In the genomic region with DNA sequence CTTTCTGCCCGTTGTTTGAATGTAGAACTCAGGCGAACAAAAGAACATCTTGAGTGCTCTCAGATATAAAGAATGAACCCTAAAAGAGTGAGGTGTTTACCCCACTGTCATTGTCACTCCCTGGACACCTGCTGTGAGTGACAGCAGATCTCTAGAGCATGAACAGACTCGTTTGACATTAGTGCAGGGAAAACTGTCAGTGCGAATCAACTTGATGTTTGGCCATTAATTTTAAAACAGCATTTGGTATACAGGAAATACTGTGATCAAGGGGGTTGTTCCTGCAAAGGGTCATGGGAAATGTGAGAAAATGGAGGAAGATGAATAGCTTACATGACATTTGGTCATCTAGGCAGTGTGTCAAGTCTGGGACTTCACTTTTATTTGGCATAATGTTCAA, we compare ENCODE assay signal across 19 mouse cellular contexts.
DNase-seq lines count a peak whose midpoint lies in the region; ATAC-seq and TF ChIP-seq lines count a peak whose summit lies in the region.
"Had no signal": no experiment of that assay in that cellular context is flagged by ENCODE, and none has a peak within 500 bp of the region (broad histone marks: within the 10 kb centered on the region; RNA-seq: fewer than 3 reads in every experiment).

No protein-coding gene starts in this region.

- H3K4me2 ChIP-seq in forebrain, embryonic 15.5 days (replicated peaks), result no peak overlapping the region
- H3K4me2 ChIP-seq in forebrain, embryonic 14.5 days (ENCODE audit: low read length), result no peak overlapping the region
- no peak overlapping the region for H3K4me2 ChIP-seq in midbrain, postnatal 0 days (ENCODE audit: low read depth, low read length, poor library complexity, severe bottlenecking)
- no peak overlapping the region for H3K4me2 ChIP-seq in midbrain, embryonic 13.5 days (replicated peaks)
- H3K4me2 ChIP-seq: forebrain, embryonic 13.5 days; heart, embryonic 12.5 days; heart, embryonic 15.5 days; hindbrain, embryonic 14.5 days had no signal

- no peak overlapping the region for H3K9ac ChIP-seq in forebrain, embryonic 15.5 days (replicated peaks)
- H3K9ac ChIP-seq in forebrain, embryonic 14.5 days (ENCODE audit: low read length), result no peak overlapping the region
- no peak overlapping the region for H3K9ac ChIP-seq in midbrain, postnatal 0 days (replicated peaks; ENCODE audit: low read length, poor library complexity, severe bottlenecking)
- H3K9ac ChIP-seq in midbrain, embryonic 13.5 days (replicated peaks), result no peak overlapping the region
- H3K9ac ChIP-seq: forebrain, embryonic 13.5 days; heart, embryonic 12.5 days; heart, embryonic 15.5 days; hindbrain, embryonic 14.5 days had no signal

- H3K9me3 ChIP-seq in forebrain, embryonic 15.5 days, result no peaks in the 10 kb centered on the region
- H3K9me3 ChIP-seq in forebrain, embryonic 14.5 days (replicated peaks; ENCODE audit: control insufficient read depth, low read length), result no peaks in the 10 kb centered on the region
- no peaks in the 10 kb centered on the region for H3K9me3 ChIP-seq in midbrain, postnatal 0 days (ENCODE audit: low read length)
- no peaks in the 10 kb centered on the region for H3K9me3 ChIP-seq in midbrain, embryonic 13.5 days
- H3K9me3 ChIP-seq: forebrain, embryonic 10.5 days; forebrain, embryonic 13.5 days; heart, embryonic 12.5 days; heart, embryonic 15.5 days had no signal

- ATAC-seq in forebrain, embryonic 15.5 days (replicated peaks), result no peak
- no peak for ATAC-seq in forebrain, embryonic 14.5 days
- ATAC-seq in midbrain, postnatal 0 days (ENCODE audit: low FRiP score), result no peak
- ATAC-seq in midbrain, embryonic 13.5 days, result no peak
- ATAC-seq: CD4-positive, CD25-positive, alpha-beta regulatory T cell, adult 4 months; forebrain, embryonic 13.5 days had no signal

- H3K4me3 ChIP-seq in forebrain, embryonic 15.5 days, result no peak overlapping the region
- H3K4me3 ChIP-seq in forebrain, embryonic 14.5 days (ENCODE audit: low read depth, low read length), result no peak overlapping the region
- no peak overlapping the region for H3K4me3 ChIP-seq in layer of hippocampus, adult 2 months
- no peak overlapping the region for H3K4me3 ChIP-seq in midbrain, postnatal 0 days (ENCODE audit: low read depth, low read length)
- no peak overlapping the region for H3K4me3 ChIP-seq in midbrain, embryonic 13.5 days (replicated peaks)
- H3K4me3 ChIP-seq: forebrain, embryonic 10.5 days; forebrain, embryonic 13.5 days; heart, embryonic 12.5 days; heart, embryonic 15.5 days had no signal

- H3K4me1 ChIP-seq in forebrain, embryonic 15.5 days, result peaks cover 16% of the 10 kb centered on the region
- peaks cover 7% of the 10 kb centered on the region; the same call in 1 of the 2 replicates for H3K4me1 ChIP-seq in forebrain, embryonic 14.5 days (ENCODE audit: control insufficient read depth, insufficient read depth, low read length)
- H3K4me1 ChIP-seq in midbrain, postnatal 0 days (ENCODE audit: insufficient read depth, low read length), result peaks cover 5% of the 10 kb centered on the region
- peaks cover 19% of the 10 kb centered on the region for H3K4me1 ChIP-seq in midbrain, embryonic 13.5 days (replicated peaks)
- H3K4me1 ChIP-seq: heart, embryonic 12.5 days; heart, embryonic 15.5 days had no signal

- no peaks in the 10 kb centered on the region for H3K27me3 ChIP-seq in forebrain, embryonic 15.5 days
- no peaks in the 10 kb centered on the region for H3K27me3 ChIP-seq in forebrain, embryonic 14.5 days (replicated peaks; ENCODE audit: control insufficient read depth, insufficient read depth, low read length)
- no peaks in the 10 kb centered on the region for H3K27me3 ChIP-seq in midbrain, postnatal 0 days (ENCODE audit: insufficient read depth, low read length)
- H3K27me3 ChIP-seq in midbrain, embryonic 13.5 days, result no peaks in the 10 kb centered on the region
- H3K27me3 ChIP-seq: forebrain, embryonic 13.5 days; heart, embryonic 12.5 days; heart, embryonic 15.5 days had no signal

- 54% methylated on average over 4 of the region's 4 CpGs for WGBS in forebrain, embryonic 15.5 days
- WGBS in forebrain, embryonic 14.5 days, result 54% methylated on average over 4 of the region's 4 CpGs
- 42% methylated on average over 4 of the region's 4 CpGs for WGBS in midbrain, postnatal 0 days
- WGBS in midbrain, embryonic 13.5 days, result 45% methylated on average over 4 of the region's 4 CpGs

- no peak for DNase-seq in forebrain, embryonic 14.5 days (ENCODE audit: low spot score)
- no peak for DNase-seq in layer of hippocampus, adult 2 months (ENCODE audit: low spot score in 2 of 2)
- DNase-seq in layer of hippocampus, adult 8-10 months (ENCODE audit: low spot score in 2 of 2), result no peak
- peak; percentile 26 for DNase-seq in midbrain, postnatal 0 days (ENCODE audit: low spot score)
- DNase-seq in retina, postnatal 1 day, result peak; percentile 64
- no peak for DNase-seq in frontal cortex, postnatal 10 days (ENCODE audit: low spot score in 2 of 2)
- DNase-seq: cerebellum, postnatal 36 days; gastrocnemius, postnatal 10 days; gastrocnemius, postnatal 36 days; heart, postnatal 10 days; heart, postnatal 36 days had no signal

- H3K36me3 ChIP-seq in forebrain, embryonic 15.5 days, result no peaks in the 10 kb centered on the region
- no peaks in the 10 kb centered on the region for H3K36me3 ChIP-seq in forebrain, embryonic 14.5 days (ENCODE audit: control insufficient read depth, insufficient read depth, low read length)
- H3K36me3 ChIP-seq in midbrain, postnatal 0 days (ENCODE audit: insufficient read depth, low read length), result no peaks in the 10 kb centered on the region
- H3K36me3 ChIP-seq in midbrain, embryonic 13.5 days, result no peaks in the 10 kb centered on the region
- H3K36me3 ChIP-seq: forebrain, embryonic 10.5 days; heart, embryonic 12.5 days; heart, embryonic 15.5 days had no signal

- peak overlapping the region; percentile 78; the same call in 1 of the 2 replicates for H3K27ac ChIP-seq in forebrain, embryonic 15.5 days (replicated peaks)
- no peak overlapping the region for H3K27ac ChIP-seq in forebrain, embryonic 14.5 days (ENCODE audit: low read depth, low read length)
- peak overlapping the region; percentile 69 for H3K27ac ChIP-seq in layer of hippocampus, adult 2 months
- H3K27ac ChIP-seq in midbrain, postnatal 0 days (ENCODE audit: low read depth, low read length), result no peak overlapping the region
- no peak overlapping the region for H3K27ac ChIP-seq in midbrain, embryonic 13.5 days
- H3K27ac ChIP-seq: forebrain, embryonic 10.5 days; forebrain, embryonic 13.5 days; heart, embryonic 15.5 days; hindbrain, embryonic 14.5 days had no signal

- no peak for TF ChIP-seq CTCF in layer of hippocampus, adult 2 months (conservative IDR thresholded peaks at IDR 0.05)
- no peak for TF ChIP-seq CTCF in midbrain, postnatal 0 days (IDR thresholded peaks at IDR 0.05)

Comparison
In these comparisons a context has a peak if more than half of its experiments do, and no peak if none do; other contexts are left out.
1. H3K27ac ChIP-seq: peak in forebrain, embryonic 15.5 days (single experiment) and layer of hippocampus, adult 2 months (single experiment); none in forebrain, embryonic 14.5 days (single experiment), midbrain, postnatal 0 days (single experiment) and midbrain, embryonic 13.5 days (single experiment).
2. DNase-seq: peak in midbrain, postnatal 0 days (single experiment) and retina, postnatal 1 day (single experiment); none in forebrain, embryonic 14.5 days (single experiment), layer of hippocampus, adult 2 months (0 of 2), layer of hippocampus, adult 8-10 months (0 of 2) and frontal cortex, postnatal 10 days (0 of 2).